Mouse (Mus musculus): Measurements from ENCODE around the gene Slc51b.
A peak's percentile ranks its signal among the peaks of the same experiment; 100 is the strongest.

The Slc51b gene

DNA sequence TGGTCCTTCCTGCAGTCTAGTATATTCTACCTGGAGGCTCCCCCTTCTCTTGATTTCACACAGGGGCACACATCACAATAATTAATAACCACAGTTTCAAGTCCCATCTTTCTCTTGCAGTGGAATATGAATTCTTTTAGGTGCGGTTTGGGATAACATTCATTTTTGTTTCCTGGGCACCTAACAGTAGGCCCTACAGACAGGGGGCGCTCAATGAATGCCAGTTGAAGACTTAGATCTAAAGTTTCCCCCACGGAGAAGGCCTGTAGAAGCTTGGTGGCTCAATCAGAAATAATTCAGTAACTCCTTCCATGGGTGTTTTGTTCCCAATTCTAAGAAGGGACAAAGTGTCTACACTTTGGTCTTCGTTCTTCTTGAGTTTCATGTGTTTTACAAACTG is 50.3 kb downstream of the Slc51b start:
- peak; percentile 61 for DNase-seq (ENCODE audit: low read depth, low spot score)

DNA sequence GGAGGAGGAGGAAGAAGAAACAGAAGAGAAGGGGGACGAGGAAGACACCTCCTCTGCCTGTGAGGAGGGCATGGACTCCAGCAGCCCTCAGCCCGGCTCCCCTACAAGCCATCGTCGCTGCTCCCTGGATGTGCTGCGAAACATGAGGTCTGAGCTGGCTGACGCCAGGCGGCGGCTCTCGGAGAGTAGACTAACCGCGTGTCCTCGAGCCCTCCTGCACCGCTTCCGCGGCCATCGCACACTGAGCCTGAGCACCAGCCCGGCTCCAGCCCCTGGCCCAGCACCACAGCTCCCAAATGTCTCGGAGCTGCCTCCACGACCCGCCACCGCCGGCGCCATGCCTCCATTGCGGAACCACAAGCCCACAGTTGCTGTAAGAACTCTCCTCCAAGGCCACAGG is 51.0 kb downstream of the Slc51b start:
- no peak for DNase-seq (ENCODE audit: low read depth, low spot score)

DNA sequence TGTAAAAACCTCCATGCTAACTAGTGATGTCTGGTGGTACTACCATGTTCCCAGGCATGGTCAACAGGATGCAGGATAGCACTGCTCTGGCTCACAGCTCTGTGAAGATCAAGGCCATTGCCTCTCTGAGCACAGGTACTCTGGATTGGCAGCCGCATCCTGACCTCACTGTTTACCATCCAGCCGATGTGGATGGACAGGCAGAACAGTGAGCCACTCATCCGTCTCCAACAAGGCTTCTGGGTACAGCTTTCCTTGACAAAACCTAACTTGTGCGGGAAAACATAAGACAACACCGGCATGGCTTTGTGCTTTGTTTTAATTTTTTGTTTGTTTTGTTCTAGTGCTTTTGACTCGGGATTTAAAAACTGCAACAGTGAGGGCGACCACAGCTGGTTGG is 57.0 kb downstream of the Slc51b start:
- no peak for DNase-seq (ENCODE audit: low read depth, low spot score)

DNA sequence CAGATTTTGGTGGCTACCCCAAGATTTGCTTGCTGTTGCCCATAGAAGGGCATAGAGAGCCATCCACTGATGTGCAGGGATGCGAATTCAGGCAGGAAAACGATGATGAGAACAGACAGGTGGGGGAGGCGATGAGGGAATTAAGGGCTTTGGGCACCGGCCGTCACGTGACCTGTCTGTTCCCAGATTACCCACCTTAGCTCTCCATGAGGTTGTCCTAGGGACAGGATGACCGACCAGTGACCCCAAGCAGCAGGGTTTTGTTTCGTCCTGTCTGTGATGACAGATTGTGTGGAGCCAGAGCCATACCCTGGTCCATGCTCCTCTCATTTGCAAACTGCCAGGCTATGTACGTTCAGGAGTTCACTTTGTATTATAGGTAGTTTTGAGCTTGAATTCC is 59.1 kb downstream of the Slc51b start:
- no peak for DNase-seq (ENCODE audit: low read depth, low spot score)

All from 3T3-L1 (cell line).